Mouse (Mus musculus) CH12.LX (cell line): ENCODE measurements around the gene Cfap77. TPM values are rescaled to one million over a fixed set of nuclear protein-coding genes. Genes with fewer than 3 reads are reported as not detected.

Experiments used
- DNase-seq: peaks from one replicate; pipeline ENCODE4 v3.0.0-alpha.2; 2013; ENCODE audit errors: extremely low read depth
- H3K27ac ChIP-seq: 2 replicates; pipeline ENCODE4 v1.5.1; 2012; ENCODE audit warnings: low read depth, mild to moderate bottlenecking, control low read depth, moderate library complexity; ENCODE audit not compliant: insufficient read depth
- H3K27me3 ChIP-seq: replicated peaks from 2 replicates; pipeline ENCODE3; 2012; ENCODE audit warnings: inconsistent platforms
- H3K36me3 ChIP-seq, 2 experiments: replicated peaks in 1 of 2; 2 replicates each; pipeline versions ENCODE3 to v1.6.1; 2012; ENCODE audit warnings: inconsistent platforms in 1 of 2, low read length in 1 of 2, mild to moderate bottlenecking in 1 of 2, mixed read lengths in 1 of 2, moderate library complexity in 1 of 2; ENCODE audit not compliant: control insufficient read depth in 1 of 2, insufficient read depth in 1 of 2
- H3K4me1 ChIP-seq, 2 experiments: 2 replicates each; pipeline ENCODE4 v1.6.1; 2012; ENCODE audit warnings: inconsistent platforms in 1 of 2, moderate library complexity in 1 of 2; ENCODE audit not compliant: insufficient read depth in 2 of 2, control insufficient read depth in 1 of 2
- H3K4me2 ChIP-seq: 2 replicates; pipeline ENCODE4 v1.6.1; 2012; ENCODE audit warnings: low read depth, mild to moderate bottlenecking, control low read depth; ENCODE audit not compliant: poor library complexity, insufficient read depth, severe bottlenecking
- H3K4me3 ChIP-seq, 3 experiments: fragments of 150-350 bp in 1 of 3; sonication (generic) in 1 of 3; replicated peaks in 1 of 3; 2 replicates each; pipeline versions ENCODE3 to v1.5.1; 2011 to 2012; ENCODE audit warnings: low read depth in 2 of 3, low read length in 2 of 3, mild to moderate bottlenecking in 2 of 3, moderate library complexity in 2 of 3, control low read depth in 1 of 3, improper control_type of control experiment in 1 of 3, inconsistent platforms in 1 of 3, mixed read lengths in 1 of 3; ENCODE audit not compliant: poor library complexity in 1 of 3
- H3K79me2 ChIP-seq: replicated peaks from 2 replicates; pipeline ENCODE4 v1.6.1; 2012; ENCODE audit warnings: mild to moderate bottlenecking, moderate library complexity; ENCODE audit not compliant: control insufficient read depth, poor library complexity, insufficient read depth, severe bottlenecking; ENCODE audit errors: extremely low read depth
- H3K9ac ChIP-seq: 2 replicates; pipeline ENCODE4 v1.6.1; 2012; ENCODE audit warnings: low read depth, mild to moderate bottlenecking, control low read depth, moderate library complexity; ENCODE audit not compliant: insufficient read depth
- H3K9me3 ChIP-seq: replicated peaks from 2 replicates; pipeline ENCODE3; 2012; ENCODE audit warnings: low read length, inconsistent platforms, mixed read lengths
- BHLHE40 ChIP-seq: IDR thresholded peaks from 2 replicates; pipeline ENCODE4 v1.6.1; 2011; ENCODE audit warnings: mild to moderate bottlenecking, low read depth, low read length, improper control_type of control experiment
- CHD2 ChIP-seq: IDR thresholded peaks from 2 replicates; pipeline ENCODE4 v1.6.1; 2011; ENCODE audit warnings: low read length, improper control_type of control experiment
- CTCF ChIP-seq, 2 experiments: IDR thresholded peaks in 1 of 2; conservative IDR thresholded peaks in 1 of 2; 2 replicates each; pipeline ENCODE4 v1.5.1; 2011 to 2012; ENCODE audit warnings: low read depth in 2 of 2, low read length in 2 of 2, improper control_type of control experiment in 1 of 2, inconsistent platforms in 1 of 2, mild to moderate bottlenecking in 1 of 2, moderate library complexity in 1 of 2
- E2F4 ChIP-seq: IDR thresholded peaks from 2 replicates; pipeline ENCODE4 v1.6.1; 2011; ENCODE audit warnings: low read depth, low read length, improper control_type of control experiment; ENCODE audit not compliant: insufficient replicate concordance
- GABPA ChIP-seq: IDR thresholded peaks from 2 replicates; pipeline ENCODE4 v1.6.1; 2012; ENCODE audit warnings: low read depth, low read length, improper control_type of control experiment, inconsistent platforms; ENCODE audit not compliant: insufficient replicate concordance
- KAT2A ChIP-seq: IDR thresholded peaks from 2 replicates; pipeline ENCODE4 v1.6.1; 2012; ENCODE audit warnings: low read length, improper control_type of control experiment, inconsistent platforms; ENCODE audit not compliant: insufficient replicate concordance
- MAFK ChIP-seq: IDR thresholded peaks from 2 replicates; pipeline ENCODE4 v1.6.1; 2011; ENCODE audit warnings: low read length, improper control_type of control experiment; ENCODE audit not compliant: insufficient replicate concordance
- MAX ChIP-seq: IDR thresholded peaks from 2 replicates; pipeline ENCODE4 v1.6.1; 2011; ENCODE audit warnings: low read length, improper control_type of control experiment
- MEF2A ChIP-seq: IDR thresholded peaks from 2 replicates; pipeline ENCODE4 v1.6.1; 2014; ENCODE audit warnings: low read depth, mild to moderate bottlenecking, inconsistent platforms, low read length, improper control_type of control experiment, borderline replicate concordance
- MYC ChIP-seq: IDR thresholded peaks from 2 replicates; pipeline ENCODE4 v1.6.1; 2011; ENCODE audit warnings: low read depth, mild to moderate bottlenecking, improper control_type of control experiment, low read length
- NELFE ChIP-seq: IDR thresholded peaks from 2 replicates; pipeline ENCODE4 v1.6.1; 2011; ENCODE audit warnings: low read depth, low read length, improper control_type of control experiment
- PAX5 ChIP-seq: IDR thresholded peaks from 2 replicates; pipeline ENCODE4 v1.6.1; 2012; ENCODE audit warnings: low read length, inconsistent platforms, mixed read lengths
- POLR2A ChIP-seq: IDR thresholded peaks from 2 replicates; pipeline ENCODE4 v1.6.1; 2011; ENCODE audit warnings: low read depth, mild to moderate bottlenecking, improper control_type of control experiment, low read length
- POLR2AphosphoS2 ChIP-seq: IDR thresholded peaks from 2 replicates; pipeline ENCODE4 v1.6.1; 2011; ENCODE audit warnings: low read depth, low read length, improper control_type of control experiment
- RAD21 ChIP-seq: IDR thresholded peaks from 2 replicates; pipeline ENCODE4 v1.6.1; 2011; ENCODE audit warnings: low read depth, mild to moderate bottlenecking, low read length, improper control_type of control experiment, moderate library complexity
- RCOR1 ChIP-seq: conservative IDR thresholded peaks from 2 replicates; pipeline ENCODE4 v1.6.1; 2012; ENCODE audit warnings: low read depth, mild to moderate bottlenecking, inconsistent platforms, low read length, improper control_type of control experiment
- SIN3A ChIP-seq: IDR thresholded peaks from 2 replicates; pipeline ENCODE4 v1.6.1; 2012; ENCODE audit warnings: low read length, improper control_type of control experiment, inconsistent platforms
- SMC3 ChIP-seq: IDR thresholded peaks from 2 replicates; pipeline ENCODE4 v1.6.1; 2011; ENCODE audit warnings: low read depth, low read length, improper control_type of control experiment
- USF1 ChIP-seq: IDR thresholded peaks from 2 replicates; pipeline ENCODE4 v1.6.1; 2014; ENCODE audit warnings: low read depth, mild to moderate bottlenecking, inconsistent platforms, low read length, improper control_type of control experiment
- USF2 ChIP-seq: conservative IDR thresholded peaks from 2 replicates; pipeline ENCODE4 v1.6.1; 2011; ENCODE audit warnings: low read depth, low read length, improper control_type of control experiment
- ZC3H11A ChIP-seq: IDR thresholded peaks from 2 replicates; pipeline ENCODE4 v1.6.1; 2012; ENCODE audit warnings: low read depth, mild to moderate bottlenecking, inconsistent platforms, low read length, improper control_type of control experiment
- dilution Hi-C: fragments of 300-500 bp; cut with MboI; formaldehyde crosslinking; loops from 2 replicates; pipeline ENCODE4 v1.14.3; 2020; ENCODE audit warnings: low sequenced_read_pairs; ENCODE audit not compliant: extremely low pct_unique_long_range_greater_than_20kb, extremely low pct_ligation_motif_present
- in situ Hi-C: fragments of 300-500 bp; cut with MboI; formaldehyde crosslinking; loops from 3 replicates; pipeline ENCODE4 v1.14.3; 2019; ENCODE audit warnings: low sequenced_read_pairs, low pct_ligation_motif_present, low pct_unique_long_range_greater_than_20kb, mixed read lengths
- polyA plus RNA-seq: library from polyadenylated mRNA; unstranded; fragments of >175 nt; gene quantifications from 2 replicates; pipeline ENCODE4 v1.2.1, GENCODE M21; 2012; ENCODE audit warnings: low read depth; ENCODE audit not compliant: insufficient read length
- total RNA-seq, 2 experiments: library from RNA; depleted of rRNA; stranded (reverse); fragments of 300-350 nt in 1 of 2; fragments of >200 nt in 1 of 2; gene quantifications; 2 replicates each; pipeline ENCODE4 v1.2.3; 2012 to 2014

Cfap77 gene
- total and polyA plus RNA-seq, 3 experiments: 0.25 to 0.47 (median 0.35) TPM

- in situ Hi-C loops: no loop called here
Observed at GRCm38 (mm10) chr2:28970424-28970823, 84.4 kb downstream of the Cfap77 start.

GRCm38 (mm10) chr2:28968278-28968677 is 86.6 kb downstream of the Cfap77 start:
- Histone ChIP-seq H3K4me2 (no peak overlapping the region), H3K9me3 (no peaks in the 10 kb centered on the region), H3K4me1 (no peaks in the 10 kb centered on the region), H3K9ac (no peak overlapping the region), H3K36me3 (no peaks in the 10 kb centered on the region), H3K27me3 (peaks cover 87% of the 10 kb centered on the region), H3K27ac (no peak overlapping the region), H3K79me2 (no peaks in the 10 kb centered on the region), H3K4me3 (no peak overlapping the region)
- TF ChIP-seq RCOR1: no peak
- TF ChIP-seq RAD21: no peak
- no peak for TF ChIP-seq POLR2A
- TF ChIP-seq SIN3A: no peak
- TF ChIP-seq MAFK: no peak
- no peak for TF ChIP-seq MYC
- no peak for TF ChIP-seq NELFE
- no peak for TF ChIP-seq E2F4
- no peak for TF ChIP-seq CTCF (conservative IDR thresholded peaks at IDR 0.05 in 1 of 2, IDR thresholded peaks at IDR 0.05 in 1 of 2; ENCODE audit: low read depth in 2 of 2, low read length in 2 of 2)
- no peak for TF ChIP-seq GABPA
- TF ChIP-seq MEF2A: no peak
- no peak for TF ChIP-seq POLR2AphosphoS2
- TF ChIP-seq USF1: no peak
- TF ChIP-seq BHLHE40: no peak
- no peak for TF ChIP-seq USF2
- no peak for TF ChIP-seq MAX
- DNase-seq: no peak
- in situ Hi-C loops (no loop called here), dilution Hi-C loops (no loop called here)

More at GRCm38 (mm10) chr2:28970424-28970823, 84.4 kb downstream of the Cfap77 start:
- no peak for TF ChIP-seq CHD2
- no peak for TF ChIP-seq PAX5
- TF ChIP-seq ZC3H11A: no peak
- TF ChIP-seq SMC3: no peak
- no peak for TF ChIP-seq NELFE
- no peak for TF ChIP-seq KAT2A
- no peak for DNase-seq
- Histone ChIP-seq H3K9me3 (no peaks in the 10 kb centered on the region), H3K4me1 (no peaks in the 10 kb centered on the region), H3K9ac (no peak overlapping the region), H3K27ac (no peak overlapping the region), H3K4me3 (no peak overlapping the region), H3K27me3 (peaks cover 96% of the 10 kb centered on the region), H3K79me2 (no peaks in the 10 kb centered on the region), H3K36me3 (no peaks in the 10 kb centered on the region), H3K4me2 (no peak overlapping the region)
- dilution Hi-C loops: no loop called here
